Mouse (Mus musculus): Measurements from ENCODE around the gene Tmem141.

Tmem141 gene

DNA sequence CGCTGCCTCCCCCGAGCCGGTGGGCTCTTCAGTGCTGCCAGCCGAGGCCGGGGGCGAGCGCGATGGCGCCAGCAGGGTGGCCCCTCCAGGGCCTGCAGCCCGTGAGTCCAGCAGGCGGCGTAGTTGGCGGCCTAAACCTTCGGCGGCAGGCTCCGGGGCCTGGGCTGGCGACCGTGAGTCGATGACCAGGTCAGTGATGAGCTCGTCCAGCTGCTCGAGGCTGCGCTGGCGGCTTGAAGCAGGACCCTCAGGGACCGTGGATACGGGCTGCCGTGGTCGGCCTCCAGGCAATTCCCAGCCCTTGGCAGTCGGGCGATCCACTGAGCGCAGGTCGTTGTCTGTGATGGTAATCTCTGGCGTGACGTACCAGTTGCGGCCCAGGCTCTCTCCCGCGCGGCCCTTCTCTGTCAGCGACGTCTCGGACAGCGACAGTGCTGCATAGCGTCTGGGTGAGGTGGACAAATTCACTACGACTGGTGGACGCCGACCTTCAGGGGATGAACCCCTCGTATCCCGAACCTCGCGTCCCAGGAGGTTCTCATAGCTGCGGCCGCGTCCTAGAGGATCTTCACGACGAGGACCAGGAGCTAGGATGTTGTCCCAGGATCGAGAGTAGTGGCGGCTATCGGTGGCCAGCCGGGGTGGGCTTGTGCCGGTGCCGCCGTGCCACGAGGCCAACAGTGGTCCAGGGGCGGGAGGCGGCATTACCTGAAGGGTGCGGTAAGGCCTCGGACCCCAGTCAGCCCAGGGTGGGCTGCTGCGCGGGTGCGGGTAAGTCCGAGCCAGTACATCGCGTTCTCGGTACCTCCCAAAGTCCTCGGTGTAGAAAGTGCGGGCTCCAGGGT lies 43.6 kb downstream of the Tmem141 start:
- DNase-seq (ENCODE audit: low spot score in 2 of 2): peak in 1 of 2 experiments; percentile 31

DNA sequence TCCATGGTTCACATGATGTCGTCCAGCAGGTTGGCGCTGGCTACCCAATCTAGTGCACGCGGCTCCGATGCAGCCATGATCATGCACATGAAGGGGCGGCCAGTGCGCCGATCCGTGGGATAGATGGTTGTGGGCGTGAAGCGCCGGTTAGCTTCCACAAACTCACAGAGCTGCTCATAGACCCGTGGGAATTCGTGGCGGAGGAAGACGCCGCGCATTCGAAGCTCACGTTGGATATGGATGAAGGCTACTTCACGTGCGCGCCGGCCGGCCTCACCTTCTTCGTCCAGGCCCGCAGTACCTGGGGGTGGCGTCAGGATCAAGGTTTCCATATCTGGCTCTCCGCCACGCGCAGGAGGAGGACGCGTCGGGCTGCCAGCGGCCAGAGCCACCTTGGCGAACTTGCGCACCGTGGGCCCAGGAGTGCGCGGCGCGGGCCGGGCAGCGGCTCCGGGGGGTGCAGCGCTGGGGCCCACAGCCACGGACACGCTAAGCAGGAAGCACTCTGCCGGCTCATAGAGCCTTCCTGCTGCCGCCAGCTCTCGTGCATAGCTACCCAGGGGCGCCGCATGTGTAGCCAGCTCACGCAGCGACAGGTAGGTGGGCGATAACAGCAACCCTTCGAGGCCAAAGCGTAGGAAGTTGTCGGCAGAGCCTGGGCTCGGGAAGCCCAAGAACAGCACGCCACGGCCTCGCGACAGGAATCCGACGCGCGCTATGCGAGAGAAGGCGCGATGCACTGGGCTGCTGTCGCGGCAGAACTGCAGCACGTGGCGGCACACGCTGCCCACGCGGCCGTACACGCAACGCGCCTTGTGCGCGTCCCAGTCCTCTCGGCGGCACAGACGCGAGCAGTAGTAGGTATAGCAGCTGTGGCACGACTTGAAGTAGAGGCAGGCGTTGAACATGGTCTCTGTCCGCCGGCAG lies 44.6 kb downstream of the Tmem141 start:
- peak in 1 of 2 experiments; percentile 22 for DNase-seq (ENCODE audit: low spot score in 2 of 2)

DNA sequence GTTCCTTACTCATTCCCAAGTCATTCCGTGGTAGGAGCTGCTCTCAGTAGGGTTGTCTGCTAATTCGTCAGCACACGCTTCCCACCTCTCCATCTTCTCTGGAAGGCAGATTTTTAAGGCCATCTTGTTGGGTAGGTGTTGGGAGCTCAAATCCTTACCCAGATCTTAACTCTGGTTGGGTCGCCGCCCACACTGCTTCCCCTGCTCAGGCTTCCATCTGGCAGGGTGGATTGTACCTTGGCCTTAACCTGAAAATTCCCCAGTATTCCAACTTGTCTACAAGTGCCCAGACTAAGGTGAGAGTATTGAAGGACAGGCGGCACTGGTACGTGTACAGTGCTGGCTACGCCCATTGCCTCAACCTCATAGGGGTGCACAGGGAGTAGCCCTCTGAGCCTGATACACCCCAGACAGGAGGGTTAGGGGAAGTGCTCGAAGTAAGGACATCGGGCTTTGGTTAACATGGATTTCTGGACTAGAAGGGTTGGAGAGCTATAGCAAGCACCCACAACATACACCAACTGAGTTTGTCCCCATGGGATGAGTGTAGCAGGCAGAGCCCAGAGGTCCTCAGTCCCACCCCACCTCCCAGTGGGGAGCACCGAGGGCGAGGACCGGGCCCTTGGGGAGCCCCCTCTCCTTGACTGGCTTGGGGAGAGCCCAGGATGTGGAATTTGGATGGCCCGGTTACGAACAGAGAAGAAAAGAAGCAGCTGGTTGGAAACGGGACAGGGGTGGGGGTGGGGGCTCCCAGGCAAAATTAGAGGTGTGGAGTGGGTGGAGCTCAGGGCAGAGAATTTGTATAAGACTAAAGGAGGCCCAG lies 45.6 kb downstream of the Tmem141 start:
- DNase-seq (ENCODE audit: low spot score in 2 of 2): peak in 1 of 2 experiments; percentile 9

DNA sequence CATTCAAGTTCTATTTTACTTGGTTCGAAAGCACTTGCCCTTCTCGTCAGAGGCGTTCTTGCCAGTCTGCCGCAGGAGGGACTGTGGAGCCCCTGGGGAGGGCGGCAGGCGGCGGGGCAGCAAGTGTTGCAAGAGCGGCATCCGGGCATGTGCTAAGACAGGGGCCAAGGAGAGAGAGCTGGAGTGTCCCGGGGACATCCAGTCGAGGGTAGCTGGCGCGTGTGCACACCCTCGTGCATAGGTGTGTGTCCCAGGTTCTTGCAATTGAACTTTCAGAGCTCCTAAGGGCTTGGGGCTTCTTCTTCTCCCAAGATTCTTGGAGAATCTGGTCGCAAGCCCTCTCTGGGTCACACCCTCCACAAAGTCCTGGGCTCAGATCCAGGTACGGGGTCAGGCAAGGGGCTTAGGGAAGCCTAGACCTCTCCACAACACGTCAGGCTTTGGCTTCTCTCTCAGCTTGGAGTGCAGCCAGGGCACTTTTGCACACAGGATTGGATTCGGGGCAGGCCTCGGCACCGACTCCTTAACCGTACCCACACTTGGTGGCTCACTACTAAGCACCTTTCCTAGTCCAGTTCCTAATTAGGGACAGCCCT lies 46.3 kb downstream of the Tmem141 start:
- DNase-seq (ENCODE audit: low spot score in 2 of 2): peak in 1 of 2 experiments; percentile 36

DNA sequence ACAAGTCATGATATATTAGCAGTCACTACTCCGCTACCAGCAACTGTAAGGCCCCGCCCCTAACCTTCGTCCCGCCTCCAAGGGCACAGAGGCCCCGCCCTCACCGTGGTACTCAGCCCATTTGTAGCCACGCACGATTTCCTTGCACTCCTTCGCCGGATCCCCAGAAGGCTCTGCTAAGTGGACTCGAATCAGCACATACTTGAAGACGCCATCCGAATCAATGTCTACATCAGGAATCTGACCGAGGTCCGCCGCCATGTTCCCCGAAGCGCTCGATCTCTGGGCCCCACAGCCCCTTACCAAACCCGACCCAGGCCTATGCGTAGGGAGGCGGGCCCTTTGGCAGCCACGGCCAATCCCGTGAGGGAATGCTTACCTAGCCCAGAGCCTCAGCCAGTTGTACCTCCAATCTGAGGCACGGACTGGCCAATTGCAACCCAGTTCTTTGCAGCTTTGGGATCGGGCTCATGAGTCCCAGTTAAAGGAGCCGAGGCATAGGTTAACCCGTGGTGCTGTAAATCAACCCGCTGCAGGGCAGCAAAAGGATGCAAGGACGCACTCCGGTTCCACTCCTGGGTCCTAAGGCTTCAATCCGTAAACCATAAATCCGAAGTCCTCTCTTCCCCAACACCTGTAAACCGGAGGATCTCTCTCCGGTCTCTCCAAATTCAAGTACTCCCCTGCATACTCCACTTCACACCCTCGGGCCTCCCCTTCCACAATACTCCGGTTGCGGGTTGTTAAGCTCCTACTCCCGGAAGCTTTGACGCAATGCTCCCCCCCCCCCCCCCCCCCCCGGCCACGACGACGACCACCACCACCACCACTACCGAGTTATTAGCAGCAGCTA lies 47.0 kb downstream of the Tmem141 start, which contains the start of the genes Mamdc4 and Phpt1:
Gene Mamdc4 (minus strand): TSS at position 267 of the 853 bp plus-strand sequence.
Gene Phpt1 (minus strand): TSS at position 646 of the 853 bp plus-strand sequence.
- DNase-seq (ENCODE audit: low spot score in 2 of 2): peak; percentile 95 to 96

DNA sequence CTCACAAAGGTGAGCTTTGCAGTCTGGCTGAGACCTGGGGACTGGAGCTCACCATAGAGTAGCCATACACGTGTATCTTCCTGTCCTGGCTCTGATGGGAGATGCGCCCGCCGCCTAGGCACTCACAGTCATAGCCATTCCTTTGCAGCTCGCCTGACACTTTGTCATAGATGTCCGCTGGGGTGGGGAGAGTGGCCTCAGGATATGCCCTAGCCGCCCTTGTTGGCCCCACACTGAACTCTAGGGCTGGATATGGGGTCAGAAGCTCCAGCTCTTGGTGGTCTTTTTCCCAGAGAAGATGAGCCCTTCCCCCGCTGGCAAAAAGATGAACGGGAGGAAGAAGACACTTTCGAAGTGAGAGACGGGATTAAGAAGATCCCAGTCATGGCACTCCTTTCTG lies 47.7 kb downstream of the Tmem141 start:
- DNase-seq (ENCODE audit: low spot score in 2 of 2): no peak

DNA sequence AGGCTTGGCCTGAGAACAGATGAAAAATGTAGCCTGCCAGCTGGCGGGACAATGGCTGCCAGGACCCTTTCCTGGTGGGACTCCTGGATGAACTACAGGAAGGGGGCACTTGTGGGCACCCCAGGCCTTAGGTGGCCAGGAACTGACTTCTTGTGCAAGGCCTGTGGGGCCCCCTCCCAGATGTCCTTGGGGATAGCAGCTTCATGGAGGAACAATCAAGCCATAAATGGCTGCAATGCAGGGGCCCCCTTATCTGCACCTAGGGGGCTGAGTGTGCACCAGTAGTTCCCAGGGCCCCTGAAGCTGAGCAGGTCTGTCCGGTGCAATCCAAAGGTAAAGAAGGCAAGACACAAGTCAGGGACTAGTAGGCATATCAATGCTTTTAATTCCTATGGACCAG lies 48.7 kb downstream of the Tmem141 start:
- no peak for DNase-seq (ENCODE audit: low spot score in 2 of 2)

DNA sequence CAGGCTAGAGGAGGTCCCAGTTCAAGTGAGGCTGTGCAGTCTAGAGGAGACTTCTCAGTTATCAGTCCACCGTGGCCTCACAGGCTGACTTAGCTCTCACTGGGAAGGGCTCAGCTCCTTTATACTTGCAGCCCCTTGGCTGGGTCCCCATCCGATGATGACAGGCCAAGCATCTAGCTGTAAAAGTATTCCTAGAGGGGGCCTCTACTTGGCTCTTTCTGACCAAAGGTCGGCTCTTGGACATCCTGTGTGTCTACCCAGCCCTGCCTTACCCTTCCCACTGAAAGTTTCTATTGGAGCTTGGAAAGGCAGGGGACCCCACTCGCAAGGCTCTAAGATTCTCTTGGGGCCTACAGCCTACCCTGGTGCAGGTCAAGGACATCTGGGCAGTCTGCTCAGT lies 50.6 kb downstream of the Tmem141 start:
- no peak for DNase-seq (ENCODE audit: low spot score in 2 of 2)
